Mouse (Mus musculus) embryonic fibroblast, embryonic 13.5 days (primary cell): ENCODE results near the gene Gm5678.

Experiments used
- CTCF ChIP-seq: IDR thresholded peaks from 2 replicates; pipeline ENCODE4 v1.5.1; 2011; ENCODE audit warnings: mild to moderate bottlenecking, control low read depth, low read length, moderate library complexity, borderline replicate concordance; ENCODE audit not compliant: insufficient read depth
- POLR2A ChIP-seq: IDR thresholded peaks from 2 replicates; pipeline ENCODE4 v1.6.1; 2011; ENCODE audit warnings: low read depth, mild to moderate bottlenecking, control low read depth, low read length, moderate library complexity

- no peak for TF ChIP-seq CTCF
- no peak for TF ChIP-seq POLR2A
These were observed 18.1 kb upstream of the Gm5678 start for GRCm38 (mm10) chr16:93609796-93610195.
